Mouse (Mus musculus): ENCODE results near the gene Rfx8. TPM values are rescaled to one million over a fixed set of nuclear protein-coding genes. Genes with fewer than 3 reads are reported as not detected.

Gene Rfx8
- polyA plus RNA-seq, 1 experiment: 0.02 TPM

DNA sequence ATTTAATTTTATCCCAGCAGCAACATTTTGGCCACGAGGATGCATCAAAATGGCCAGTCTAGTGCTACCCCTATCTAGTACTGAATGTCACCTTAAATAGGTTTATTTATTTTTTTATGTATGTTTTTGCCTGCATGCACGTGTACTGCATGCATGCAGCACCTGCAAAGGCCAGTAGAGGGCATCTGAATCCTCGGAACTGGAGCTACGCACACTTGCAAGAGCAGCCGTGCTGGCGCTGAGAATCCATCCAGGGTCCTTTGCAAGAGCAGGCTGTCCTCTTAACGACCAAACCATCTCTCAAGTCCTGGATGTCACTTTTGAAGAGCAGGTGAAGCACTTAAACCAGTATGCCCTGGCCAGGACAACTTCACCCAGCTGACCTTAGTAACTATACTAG, 79.1 kb downstream of the Rfx8 start:
- Histone ChIP-seq H3K36me3 (ENCODE audit: control insufficient read depth, insufficient read depth) (no peaks in the 10 kb centered on the region), H3K4me3 (ENCODE audit: insufficient read depth, poor library complexity, severe bottlenecking) (no peak overlapping the region), H3ac (ENCODE audit: control insufficient read depth, insufficient read length, low read depth) (no peak overlapping the region), H3K79me3 (ENCODE audit: low read depth) (no peaks in the 10 kb centered on the region), H3K79me2 (ENCODE audit: control insufficient read depth, insufficient read depth) (no peaks in the 10 kb centered on the region), H3K27me3 (ENCODE audit: control insufficient read depth, insufficient read depth, insufficient read length) (peaks cover 8% of the 10 kb centered on the region)
- TF ChIP-seq MYOG (IDR thresholded peaks at IDR 0.05; ENCODE audit: control insufficient read depth, extremely low read depth, insufficient read length) (no peak), CTCF (IDR thresholded peaks at IDR 0.05; ENCODE audit: control insufficient read depth, insufficient read depth, insufficient read length) (no peak), CEBPB (IDR thresholded peaks at IDR 0.05; ENCODE audit: low read depth) (no peak), USF1 (IDR thresholded peaks at IDR 0.05; ENCODE audit: low read depth) (no peak), MAX (IDR thresholded peaks at IDR 0.05) (no peak), FOSL1 (IDR thresholded peaks at IDR 0.05; ENCODE audit: insufficient read depth, low read length, poor library complexity, severe bottlenecking) (no peak)

DNA sequence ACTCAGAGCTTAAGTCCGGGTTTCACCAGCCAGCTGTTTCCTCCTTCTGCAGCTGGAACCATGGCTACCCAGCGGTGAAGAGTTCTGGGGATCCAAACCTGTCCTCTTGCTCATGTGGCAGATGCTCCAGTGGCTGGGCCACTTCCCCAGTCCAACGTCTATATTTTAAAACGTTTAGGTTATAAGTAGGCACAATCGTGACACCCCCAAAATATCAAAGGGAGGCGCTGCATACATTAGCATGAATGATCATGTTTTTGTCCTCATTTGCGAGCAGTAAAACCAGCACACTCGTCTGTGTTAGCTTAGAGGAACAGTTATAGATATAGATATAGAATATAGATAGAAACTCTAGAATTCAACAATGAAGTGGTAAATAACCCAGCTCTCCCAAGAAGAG, 83.7 kb downstream of the Rfx8 start:
- TF ChIP-seq USF1 (IDR thresholded peaks at IDR 0.05; ENCODE audit: low read depth) (no peak), CEBPB (IDR thresholded peaks at IDR 0.05; ENCODE audit: low read depth) (no peak)
- no peak overlapping the region for H3K4me3 ChIP-seq (ENCODE audit: insufficient read depth, poor library complexity, severe bottlenecking)
- peaks cover 4% of the 10 kb centered on the region for H3K27me3 ChIP-seq (ENCODE audit: control insufficient read depth, insufficient read depth, insufficient read length)
- no peaks in the 10 kb centered on the region for H3K79me3 ChIP-seq (ENCODE audit: low read depth)
- H3ac ChIP-seq (ENCODE audit: control insufficient read depth, insufficient read length, low read depth): no peak overlapping the region
- H3K36me3 ChIP-seq (ENCODE audit: control insufficient read depth, insufficient read depth): no peaks in the 10 kb centered on the region
- no peaks in the 10 kb centered on the region for H3K79me2 ChIP-seq (ENCODE audit: control insufficient read depth, insufficient read depth)

DNA sequence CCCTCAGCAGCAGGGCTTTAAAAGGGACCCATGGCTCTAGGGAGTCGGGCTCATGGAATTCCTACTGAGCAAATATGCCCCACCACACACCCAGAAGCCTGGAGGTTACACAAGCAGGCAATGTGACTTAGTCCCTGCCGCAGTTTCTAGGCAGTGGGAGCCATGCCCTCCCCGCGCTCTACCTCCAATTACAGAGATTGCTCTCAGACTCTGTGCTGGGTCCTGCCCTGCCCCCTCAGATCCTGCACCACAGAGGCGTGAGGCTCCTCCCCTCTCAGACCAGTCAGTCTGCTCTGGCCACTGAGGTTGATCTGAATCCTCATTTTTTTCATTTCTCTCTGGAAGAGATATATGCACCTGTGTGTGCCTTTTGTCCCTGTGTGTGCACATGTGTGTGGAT, 84.1 kb downstream of the Rfx8 start:
- no peaks in the 10 kb centered on the region for H3K79me2 ChIP-seq (ENCODE audit: control insufficient read depth, insufficient read depth)
- no peaks in the 10 kb centered on the region for H3K36me3 ChIP-seq (ENCODE audit: control insufficient read depth, insufficient read depth)
- no peak overlapping the region for H3K4me3 ChIP-seq (ENCODE audit: insufficient read depth, poor library complexity, severe bottlenecking)
- H3K27me3 ChIP-seq (ENCODE audit: control insufficient read depth, insufficient read depth, insufficient read length): peaks cover 4% of the 10 kb centered on the region
- H3ac ChIP-seq (ENCODE audit: control insufficient read depth, insufficient read length, low read depth): no peak overlapping the region
- H3K79me3 ChIP-seq (ENCODE audit: low read depth): no peaks in the 10 kb centered on the region
- no peak for TF ChIP-seq CTCF (IDR thresholded peaks at IDR 0.05; ENCODE audit: control insufficient read depth, insufficient read depth, insufficient read length)

DNA sequence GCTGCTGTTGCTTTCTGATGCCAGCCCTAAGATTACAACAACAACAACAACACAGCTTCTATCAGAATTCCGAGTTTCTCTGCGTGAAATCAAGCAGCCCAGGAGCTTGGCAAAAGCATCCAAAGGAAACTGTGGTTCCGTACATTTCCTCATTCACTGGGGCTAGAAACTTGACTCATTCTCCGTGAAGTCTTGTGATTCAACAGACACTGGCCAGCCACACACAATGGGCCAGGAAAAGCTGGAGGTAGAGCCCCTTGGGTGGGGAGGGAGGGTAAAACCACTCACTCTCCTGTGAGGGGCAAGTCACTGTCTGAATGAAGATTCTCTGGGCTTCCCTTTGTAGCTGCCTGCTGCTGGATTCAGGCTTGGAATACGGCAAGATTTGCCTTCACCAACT, 84.6 kb downstream of the Rfx8 start:
- Histone ChIP-seq H3ac (ENCODE audit: control insufficient read depth, insufficient read length, low read depth) (no peak overlapping the region), H3K27me3 (ENCODE audit: control insufficient read depth, insufficient read depth, insufficient read length) (peaks cover 4% of the 10 kb centered on the region), H3K4me3 (ENCODE audit: insufficient read depth, poor library complexity, severe bottlenecking) (no peak overlapping the region), H3K79me2 (ENCODE audit: control insufficient read depth, insufficient read depth) (no peaks in the 10 kb centered on the region), H3K79me3 (ENCODE audit: low read depth) (no peaks in the 10 kb centered on the region), H3K36me3 (ENCODE audit: control insufficient read depth, insufficient read depth) (no peaks in the 10 kb centered on the region)
- TF ChIP-seq MYOD1 (IDR thresholded peaks at IDR 0.05; ENCODE audit: control insufficient read depth, insufficient read length, low read depth) (no peak), MAX (IDR thresholded peaks at IDR 0.05) (no peak), MYOG (IDR thresholded peaks at IDR 0.05; ENCODE audit: control insufficient read depth, extremely low read depth, insufficient read length) (no peak), CEBPB (IDR thresholded peaks at IDR 0.05; ENCODE audit: low read depth) (no peak), FOSL1 (IDR thresholded peaks at IDR 0.05; ENCODE audit: insufficient read depth, low read length, poor library complexity, severe bottlenecking) (no peak), CTCF (IDR thresholded peaks at IDR 0.05; ENCODE audit: control insufficient read depth, insufficient read depth, insufficient read length) (no peak), USF1 (IDR thresholded peaks at IDR 0.05; ENCODE audit: low read depth) (no peak)

DNA sequence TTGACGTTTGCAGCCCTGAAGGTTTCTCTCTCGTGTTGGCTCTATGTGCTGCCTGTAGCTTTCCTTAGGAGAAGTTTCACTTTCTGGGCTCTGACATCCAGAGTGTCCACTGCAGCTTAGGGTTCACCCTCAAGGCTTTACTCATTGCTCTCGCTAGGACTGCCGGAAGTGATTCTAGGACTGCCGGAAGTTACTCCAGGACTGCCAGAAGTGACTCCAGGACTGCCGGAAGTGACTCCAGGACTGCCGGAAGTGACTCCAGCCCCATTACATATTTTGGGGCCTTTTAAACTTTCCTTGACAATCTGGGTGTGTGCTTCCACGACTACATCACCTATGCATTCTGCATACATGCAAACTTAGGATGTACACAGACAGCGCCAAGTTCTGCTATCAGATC, 92.2 kb downstream of the Rfx8 start:
- Histone ChIP-seq H3K27me3 (ENCODE audit: control insufficient read depth, insufficient read depth, insufficient read length) (no peaks in the 10 kb centered on the region), H3ac (ENCODE audit: control insufficient read depth, insufficient read length, low read depth) (no peak overlapping the region), H3K79me2 (ENCODE audit: control insufficient read depth, insufficient read depth) (no peaks in the 10 kb centered on the region), H3K4me3 (ENCODE audit: insufficient read depth, poor library complexity, severe bottlenecking) (no peak overlapping the region), H3K79me3 (ENCODE audit: low read depth) (no peaks in the 10 kb centered on the region), H3K36me3 (ENCODE audit: control insufficient read depth, insufficient read depth) (no peaks in the 10 kb centered on the region)
- no peak for TF ChIP-seq MYOD1 (IDR thresholded peaks at IDR 0.05; ENCODE audit: control insufficient read depth, insufficient read length, low read depth)
- no peak for TF ChIP-seq MYOG (IDR thresholded peaks at IDR 0.05; ENCODE audit: control insufficient read depth, extremely low read depth, insufficient read length)
- TF ChIP-seq MAX (IDR thresholded peaks at IDR 0.05): no peak
- TF ChIP-seq FOSL1 (IDR thresholded peaks at IDR 0.05; ENCODE audit: insufficient read depth, low read length, poor library complexity, severe bottlenecking): no peak
- no peak for TF ChIP-seq USF1 (IDR thresholded peaks at IDR 0.05; ENCODE audit: low read depth)
- TF ChIP-seq CEBPB (IDR thresholded peaks at IDR 0.05; ENCODE audit: low read depth): no peak
- no peak for TF ChIP-seq CTCF (IDR thresholded peaks at IDR 0.05; ENCODE audit: control insufficient read depth, insufficient read depth, insufficient read length)

DNA sequence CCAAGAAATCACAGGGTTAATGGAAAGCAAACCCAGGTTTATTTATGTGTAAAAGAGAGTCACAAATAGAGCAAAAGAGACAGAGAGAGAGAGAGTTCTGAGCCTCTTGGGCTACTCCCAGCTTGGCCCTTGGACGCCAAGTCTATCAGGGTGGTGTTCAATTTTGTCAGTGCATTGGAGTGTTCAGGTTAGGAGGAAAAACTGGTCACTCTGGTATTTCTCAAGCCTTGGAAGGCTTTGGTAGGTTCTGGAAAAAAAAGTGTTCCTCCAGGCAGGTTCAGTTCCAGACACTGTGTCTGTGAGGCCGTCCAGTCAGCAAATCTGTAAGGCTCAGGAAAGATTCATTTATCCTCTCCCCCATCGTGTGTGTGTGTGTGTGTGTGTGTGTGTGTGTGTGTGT, 95.3 kb downstream of the Rfx8 start:
- Histone ChIP-seq H3ac (ENCODE audit: control insufficient read depth, insufficient read length, low read depth) (no peak overlapping the region), H3K36me3 (ENCODE audit: control insufficient read depth, insufficient read depth) (no peaks in the 10 kb centered on the region), H3K79me2 (ENCODE audit: control insufficient read depth, insufficient read depth) (no peaks in the 10 kb centered on the region), H3K79me3 (ENCODE audit: low read depth) (no peaks in the 10 kb centered on the region), H3K4me3 (ENCODE audit: insufficient read depth, poor library complexity, severe bottlenecking) (no peak overlapping the region), H3K27me3 (ENCODE audit: control insufficient read depth, insufficient read depth, insufficient read length) (no peaks in the 10 kb centered on the region)
- TF ChIP-seq CTCF (IDR thresholded peaks at IDR 0.05; ENCODE audit: control insufficient read depth, insufficient read depth, insufficient read length) (no peak), MYOG (IDR thresholded peaks at IDR 0.05; ENCODE audit: control insufficient read depth, extremely low read depth, insufficient read length) (no peak), CEBPB (IDR thresholded peaks at IDR 0.05; ENCODE audit: low read depth) (no peak), MAX (IDR thresholded peaks at IDR 0.05) (no peak), MYOD1 (IDR thresholded peaks at IDR 0.05; ENCODE audit: control insufficient read depth, insufficient read length, low read depth) (no peak), FOSL1 (IDR thresholded peaks at IDR 0.05; ENCODE audit: insufficient read depth, low read length, poor library complexity, severe bottlenecking) (no peak), USF1 (IDR thresholded peaks at IDR 0.05; ENCODE audit: low read depth) (no peak)
